Mouse (Mus musculus): Measurements from ENCODE around the gene Myo15b.

Gene Myo15b

DNA sequence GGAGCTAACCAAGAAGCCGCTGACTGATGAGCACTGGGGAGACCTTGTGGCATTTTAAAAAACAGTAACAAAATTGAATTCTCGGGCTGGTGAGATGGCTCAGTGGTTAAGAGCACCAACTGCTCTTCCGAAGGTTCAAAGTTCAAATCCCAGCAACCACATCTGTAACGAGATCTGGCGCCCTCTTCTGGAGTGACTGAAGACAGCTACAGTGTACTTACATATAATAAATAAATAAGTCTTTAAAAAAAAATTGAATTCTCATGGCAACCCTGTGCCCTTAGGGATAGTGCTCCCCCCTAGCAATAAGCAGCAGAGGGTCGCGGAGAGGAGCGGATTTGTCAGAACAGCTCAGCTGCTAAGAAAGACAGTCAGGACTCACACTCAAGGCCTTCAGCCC is 5.7 kb downstream of the Myo15b start:
- DNase-seq (ENCODE audit: low read depth, low spot score) = no peak

DNA sequence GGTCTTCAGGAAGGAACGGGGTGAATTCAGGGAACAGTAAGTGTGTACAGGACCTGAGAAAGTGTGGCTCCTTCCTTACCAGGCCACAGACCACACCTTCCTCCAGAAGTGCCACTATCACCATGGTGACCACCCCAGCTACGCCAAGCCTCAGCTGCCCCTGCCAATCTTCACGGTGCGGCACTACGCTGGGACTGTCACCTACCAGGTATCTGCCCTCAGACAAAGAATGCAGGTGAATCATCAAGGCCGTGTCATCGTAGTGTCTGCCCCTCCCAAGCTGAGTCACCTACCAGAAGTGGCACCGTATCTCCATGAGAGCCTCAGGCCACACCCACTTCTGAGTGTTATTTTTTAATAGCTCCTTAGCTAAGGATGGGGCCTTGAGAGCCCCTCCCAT is 11.2 kb downstream of the Myo15b start:
- DNase-seq (ENCODE audit: low read depth, low spot score) = no peak

DNA sequence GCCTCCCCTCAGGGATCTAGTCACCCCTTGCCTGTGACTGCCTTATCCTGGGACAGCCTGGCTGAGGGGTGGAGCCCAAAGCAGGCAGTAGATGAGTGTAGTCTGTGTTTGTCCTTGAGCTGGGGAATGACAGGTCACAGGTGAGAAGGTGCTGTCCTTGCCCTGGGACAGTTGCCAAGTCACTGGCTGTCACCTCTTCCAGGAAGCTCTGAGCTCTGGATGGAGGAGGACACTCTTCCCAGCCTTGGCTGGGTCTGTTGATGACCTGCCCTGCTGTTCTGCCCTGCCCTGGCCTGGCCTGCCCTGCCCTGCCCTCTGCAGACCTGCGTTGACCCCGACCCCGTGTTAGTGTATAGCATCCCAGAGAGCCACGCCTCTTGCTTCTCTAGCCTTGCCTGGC is 14.2 kb downstream of the Myo15b start:
- no peak for DNase-seq (ENCODE audit: low read depth, low spot score)

DNA sequence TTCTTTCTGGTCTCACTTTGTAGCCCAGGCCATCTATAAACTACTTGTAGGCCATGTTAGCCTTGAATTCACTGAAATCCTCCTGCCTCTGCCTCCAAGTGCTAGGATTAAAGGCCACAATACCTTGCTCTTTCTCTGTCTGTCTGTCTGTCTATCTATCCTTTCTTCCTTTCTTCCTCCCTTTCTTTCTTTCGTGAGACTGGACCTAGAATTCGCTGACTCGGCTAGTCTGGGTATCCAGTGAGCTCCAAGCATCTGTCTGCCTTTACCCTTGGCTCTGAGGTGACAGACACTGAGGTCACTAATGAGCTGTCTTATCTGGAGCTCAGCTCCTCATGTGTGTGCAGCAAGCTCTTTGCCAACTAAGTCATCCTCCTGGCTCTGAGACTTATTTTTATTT is 17.7 kb downstream of the Myo15b start:
- DNase-seq (ENCODE audit: low read depth, low spot score) = no peak

DNA sequence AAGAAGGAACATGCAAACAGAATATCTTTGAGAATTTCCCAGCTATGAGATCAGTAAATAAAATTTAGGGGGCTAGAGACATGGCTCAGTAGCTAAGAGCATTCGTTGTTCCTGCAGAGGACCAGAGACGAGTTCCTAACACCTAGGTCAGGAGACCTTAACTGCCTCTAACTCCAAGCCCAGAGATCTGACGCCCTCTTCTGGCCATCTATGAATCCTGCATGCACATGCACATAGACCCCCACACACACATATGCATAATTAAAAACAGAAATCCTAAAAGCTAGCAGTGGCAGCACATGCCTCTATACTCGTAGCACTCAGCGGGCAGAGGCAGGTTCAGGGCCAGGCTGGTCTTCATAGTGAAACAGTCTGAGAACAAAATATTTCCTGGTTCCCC is 18.2 kb downstream of the Myo15b start:
- DNase-seq (ENCODE audit: low read depth, low spot score) = no peak

DNA sequence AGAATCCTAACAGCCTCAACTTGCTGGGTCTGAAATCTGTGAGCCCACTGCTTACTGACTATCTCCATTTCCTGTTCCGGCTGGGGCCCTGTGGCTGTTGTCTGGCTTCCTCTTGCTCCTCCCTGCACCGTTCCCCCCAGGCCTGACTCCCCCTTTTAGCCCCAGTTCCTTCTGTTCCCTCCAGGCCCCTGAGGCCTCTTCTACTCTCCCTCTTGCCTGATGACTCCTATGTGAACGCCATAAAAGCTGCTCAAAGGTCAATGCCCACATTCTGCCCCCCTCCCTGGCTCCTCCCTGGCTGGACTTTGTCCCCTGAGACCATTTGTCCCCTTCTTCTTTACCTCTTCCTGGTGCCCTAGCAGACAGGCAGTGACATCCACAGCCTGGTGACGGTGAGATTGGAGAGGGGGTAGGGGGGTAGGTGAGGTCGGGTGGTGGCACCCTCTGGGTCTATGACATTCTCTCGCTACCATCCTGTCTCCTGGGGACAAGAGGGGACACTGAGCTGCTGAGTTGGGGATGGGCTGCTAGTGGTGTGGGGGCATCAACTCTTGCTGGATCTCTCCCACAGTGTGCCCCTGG is 19.1 kb downstream of the Myo15b start:
- no peak for DNase-seq (ENCODE audit: low read depth, low spot score)

DNA sequence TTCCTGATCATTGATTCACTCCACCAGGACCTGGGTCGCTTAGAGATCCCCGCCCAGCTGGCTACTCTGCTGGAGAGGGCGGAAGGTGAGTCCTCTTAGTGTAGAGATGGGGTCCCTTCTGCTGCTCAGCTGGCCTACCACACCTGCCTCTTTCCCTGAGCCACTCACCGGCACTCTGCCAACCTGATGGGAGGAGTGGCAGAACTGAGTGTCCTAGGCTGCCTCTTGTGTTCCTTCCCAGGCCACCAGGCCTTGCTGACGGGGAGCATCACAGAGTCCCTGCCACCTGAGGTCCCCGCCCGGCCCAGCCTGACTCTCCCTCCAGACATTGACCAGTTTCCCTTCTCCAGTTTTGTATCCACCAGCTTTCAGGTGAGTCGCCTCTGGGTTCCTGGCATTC is 19.9 kb downstream of the Myo15b start:
- no peak for DNase-seq (ENCODE audit: low read depth, low spot score)

DNA sequence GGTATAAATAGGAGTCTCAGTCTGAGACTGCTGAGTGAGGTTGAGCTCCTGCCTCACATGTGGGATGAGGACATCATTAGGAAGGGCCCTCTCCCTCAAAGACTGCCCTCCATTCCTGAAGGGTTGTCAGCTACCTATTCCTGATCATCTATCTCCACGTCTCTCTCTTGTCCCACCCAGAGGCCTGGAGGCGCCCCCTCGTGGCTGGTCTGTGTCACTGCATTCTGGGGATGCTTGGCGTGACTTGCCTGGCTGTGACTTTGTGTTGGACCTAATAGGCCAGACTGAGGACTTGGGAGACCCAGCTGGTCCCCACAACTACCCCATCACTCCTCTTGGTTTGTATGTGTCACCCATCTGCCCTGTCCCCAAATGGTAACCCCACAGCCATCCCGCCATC is 22.8 kb downstream of the Myo15b start:
- no peak for DNase-seq (ENCODE audit: low read depth, low spot score)

DNA sequence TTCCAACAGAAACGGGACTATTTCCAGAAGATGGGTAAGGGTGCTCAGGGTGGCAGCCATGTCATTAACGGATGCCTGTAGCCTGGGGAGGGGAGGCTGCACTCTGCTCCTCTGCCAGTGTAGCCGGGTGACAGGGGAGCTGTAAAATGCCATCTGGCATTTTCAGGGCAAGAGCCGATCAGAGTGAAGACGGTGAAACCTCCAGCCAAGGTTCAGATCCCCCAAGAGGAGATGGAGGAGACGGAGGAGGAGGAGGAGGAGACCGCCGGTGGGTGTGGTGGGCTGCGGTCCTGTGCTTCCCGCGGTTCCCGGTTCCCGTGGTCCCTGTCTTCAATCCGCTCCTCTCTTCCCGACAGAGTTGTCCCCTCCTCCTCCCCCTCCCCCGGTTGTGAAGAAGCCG is 25.0 kb downstream of the Myo15b start:
- no peak for DNase-seq (ENCODE audit: low read depth, low spot score)

DNA sequence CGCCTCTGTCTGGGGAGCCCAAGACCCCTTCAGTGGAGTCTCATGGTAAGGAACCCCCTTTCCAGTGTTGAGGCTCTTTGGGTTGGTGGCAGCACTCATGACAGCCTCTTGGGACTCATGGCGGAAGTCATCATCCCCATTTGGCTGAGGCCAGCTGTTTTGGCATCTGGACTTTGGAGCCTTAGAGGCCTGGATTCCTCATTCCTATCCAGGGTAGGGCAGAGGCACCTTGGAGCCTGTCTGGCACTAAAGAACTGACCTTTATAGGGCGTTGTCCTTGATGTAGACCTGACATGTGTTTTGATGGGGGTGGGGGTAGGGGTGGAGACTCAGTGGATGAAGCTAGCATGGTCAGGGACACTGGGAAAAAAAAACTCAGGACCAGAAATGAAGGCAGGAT is 26.2 kb downstream of the Myo15b start:
- no peak for DNase-seq (ENCODE audit: low read depth, low spot score)

DNA sequence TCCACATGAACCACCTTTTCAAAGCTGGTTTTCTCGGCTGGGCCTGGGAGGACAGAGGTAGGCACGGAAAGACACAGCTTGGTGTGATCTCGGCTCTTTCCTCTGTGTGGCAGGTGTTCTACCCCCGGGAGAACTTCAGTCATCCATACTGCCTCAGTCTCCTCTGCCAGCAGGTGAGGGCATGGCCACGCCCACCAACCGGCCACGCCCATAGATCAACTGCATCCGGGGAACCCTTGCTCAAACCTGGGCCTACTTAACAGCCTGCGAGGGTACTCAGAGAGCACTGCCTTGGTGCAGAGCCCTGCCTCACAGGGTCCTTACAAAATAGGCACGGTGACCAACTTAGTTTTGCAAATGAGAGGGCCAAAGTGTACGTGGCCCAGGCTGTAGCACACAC is 27.1 kb downstream of the Myo15b start:
- DNase-seq (ENCODE audit: low read depth, low spot score) = no peak

DNA sequence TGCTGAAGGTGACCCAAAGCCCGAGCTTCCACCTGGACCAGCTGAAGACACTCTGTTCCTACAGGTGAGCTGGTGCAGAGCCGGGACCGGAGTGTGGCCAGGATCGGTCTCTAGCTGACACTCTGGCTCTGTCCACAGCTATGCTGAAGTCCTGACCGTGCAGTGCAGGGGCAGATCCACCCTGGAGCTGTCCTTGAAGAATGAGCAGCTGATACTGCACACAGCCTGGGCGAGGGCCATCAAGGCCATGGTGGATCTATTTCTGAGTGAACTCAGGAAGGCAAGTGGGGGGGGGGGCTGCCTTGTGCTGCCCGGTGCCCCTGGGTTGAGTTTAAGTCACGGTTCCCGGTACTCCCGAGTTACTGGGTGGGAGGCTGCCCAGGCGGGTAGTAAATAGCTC is 28.2 kb downstream of the Myo15b start:
- DNase-seq (ENCODE audit: low read depth, low spot score) = no peak

DNA sequence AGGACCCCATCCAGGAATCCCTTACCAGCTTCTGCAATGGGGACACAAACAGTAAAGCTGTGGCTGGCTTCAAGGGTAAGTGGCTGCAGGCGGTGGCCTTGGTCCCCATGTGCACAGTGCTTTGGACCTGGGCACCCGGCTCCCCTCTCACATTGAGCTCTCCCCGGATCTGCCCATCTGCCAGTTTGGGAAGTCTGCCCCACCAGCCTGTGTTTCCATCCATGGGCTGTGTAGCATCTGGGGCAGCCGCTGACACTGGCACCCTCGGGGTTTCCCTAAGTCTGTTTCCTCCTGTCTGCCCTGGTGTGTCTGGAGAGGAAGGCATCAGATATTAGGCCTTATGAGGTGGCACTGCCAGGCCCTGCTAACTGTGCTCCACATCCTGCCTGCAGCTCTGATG is 29.8 kb downstream of the Myo15b start:
- DNase-seq (ENCODE audit: low read depth, low spot score) = no peak

DNA sequence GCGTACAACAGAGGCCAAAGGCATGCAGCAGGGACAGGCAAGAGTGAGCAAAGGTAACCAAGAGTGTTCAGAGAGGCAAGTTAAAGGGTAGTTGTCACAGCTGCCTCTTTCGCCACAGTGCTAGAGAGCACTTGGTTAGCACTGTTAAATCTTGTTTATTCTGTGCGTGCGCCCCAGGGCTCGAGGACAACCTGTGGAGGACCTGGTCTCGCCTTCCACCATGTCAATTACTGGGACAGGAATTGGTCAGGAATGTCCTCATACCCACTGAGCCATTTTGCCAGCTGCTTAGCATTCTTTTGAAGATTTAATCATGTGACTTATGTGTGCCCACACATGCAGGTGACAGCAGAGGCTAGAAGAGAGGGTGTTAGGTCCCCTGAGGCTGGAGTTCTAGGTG is 31.0 kb downstream of the Myo15b start:
- no peak for DNase-seq (ENCODE audit: low read depth, low spot score)

DNA sequence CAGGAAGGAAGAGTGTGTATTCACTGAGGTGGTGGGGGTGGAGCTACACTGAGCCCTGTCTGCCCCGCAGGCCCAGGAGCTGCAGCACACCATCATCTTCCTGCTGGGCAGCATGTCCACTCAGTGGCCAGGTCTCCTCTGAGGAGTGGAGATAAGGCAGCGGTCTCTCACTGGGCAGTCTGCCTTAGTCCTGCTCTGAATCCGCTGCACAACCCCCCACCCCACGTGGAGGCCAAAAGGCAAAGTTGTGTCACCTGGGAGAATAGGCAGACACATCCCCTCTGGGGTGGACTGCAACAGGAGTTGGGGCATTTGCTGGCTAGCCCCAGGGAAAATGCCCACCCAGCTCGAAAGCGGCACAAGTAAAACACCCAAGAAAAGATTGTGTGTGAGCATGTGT is 34.0 kb downstream of the Myo15b start:
- DNase-seq (ENCODE audit: low read depth, low spot score) = no peak

DNA sequence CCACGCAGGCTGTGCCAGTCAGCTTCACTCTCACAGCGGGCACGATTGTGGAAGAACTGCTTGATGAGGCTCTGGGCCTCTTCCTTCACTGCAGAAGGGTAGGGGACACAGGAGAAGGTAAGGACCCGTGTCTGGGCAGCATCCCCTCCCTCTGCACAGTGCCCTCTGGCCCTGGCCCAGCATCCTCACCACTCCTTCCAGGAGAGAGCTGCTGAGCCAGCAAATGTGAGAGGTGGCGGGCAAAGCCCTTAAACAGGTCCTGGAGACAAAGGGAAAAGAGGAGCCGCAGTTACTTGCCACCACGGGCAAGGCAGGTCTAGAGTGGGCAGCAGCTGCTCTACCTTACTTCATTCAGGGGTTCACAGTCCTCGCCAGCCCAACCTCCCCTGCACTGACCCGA is 34.9 kb downstream of the Myo15b start:
- no peak for DNase-seq (ENCODE audit: low read depth, low spot score)

DNA sequence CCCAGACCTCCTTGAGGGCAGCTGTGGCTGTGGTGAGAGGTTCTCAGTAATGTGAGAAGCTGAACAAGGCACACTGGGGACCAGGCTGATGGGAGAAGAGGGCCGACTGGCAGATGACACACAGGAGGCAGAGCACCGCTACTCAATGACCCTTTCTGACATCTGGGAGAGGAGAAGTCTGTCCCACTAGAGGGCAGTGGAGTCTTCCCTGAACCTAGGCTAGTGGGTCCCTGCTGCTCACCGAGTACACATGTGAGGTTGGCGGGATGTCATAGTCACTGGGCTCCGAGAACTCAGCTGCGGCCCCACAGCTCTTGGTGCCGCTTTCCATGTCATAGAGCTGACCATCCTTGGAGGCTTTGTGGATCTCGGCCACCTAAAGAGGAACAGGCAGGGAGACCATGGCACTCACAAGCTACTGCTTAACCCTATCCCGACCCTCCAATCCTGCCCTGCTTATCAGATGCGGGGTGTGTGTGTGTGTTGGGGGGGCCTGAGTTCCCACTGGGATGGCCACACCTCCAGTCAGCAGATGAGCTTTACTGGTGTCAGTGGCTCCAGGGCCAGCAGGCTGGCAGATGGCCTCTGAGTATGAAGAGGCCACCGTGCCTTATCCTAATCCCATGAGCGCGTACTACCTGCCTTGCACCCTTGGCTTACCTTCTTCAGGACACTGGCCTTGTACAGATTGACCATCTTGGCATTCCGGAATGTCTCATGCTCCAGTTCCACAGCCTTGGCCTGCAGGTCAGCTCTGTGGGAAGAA is 36.7 kb downstream of the Myo15b start:
- DNase-seq (ENCODE audit: low read depth, low spot score) = no peak

DNA sequence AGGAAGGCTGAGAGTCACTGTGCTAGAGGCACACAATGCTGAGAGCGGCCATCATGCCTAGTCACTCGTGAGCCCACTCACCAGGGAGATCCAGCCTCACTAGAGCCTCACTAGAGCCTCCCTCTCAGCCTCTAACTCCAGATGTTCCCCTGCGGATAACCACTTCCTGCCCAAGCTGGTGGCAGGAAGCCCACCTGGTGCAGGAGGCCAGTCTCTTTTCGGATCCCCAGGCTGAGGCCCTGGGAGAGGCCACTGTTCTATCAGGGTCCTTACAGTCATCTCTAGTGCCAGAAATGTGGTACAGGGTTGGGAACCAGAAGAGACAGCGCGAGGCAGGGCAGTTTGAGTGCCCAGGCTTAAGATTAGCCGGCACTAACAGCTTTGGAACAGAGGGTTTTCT is 40.2 kb downstream of the Myo15b start:
- DNase-seq (ENCODE audit: low read depth, low spot score) = no peak

DNA sequence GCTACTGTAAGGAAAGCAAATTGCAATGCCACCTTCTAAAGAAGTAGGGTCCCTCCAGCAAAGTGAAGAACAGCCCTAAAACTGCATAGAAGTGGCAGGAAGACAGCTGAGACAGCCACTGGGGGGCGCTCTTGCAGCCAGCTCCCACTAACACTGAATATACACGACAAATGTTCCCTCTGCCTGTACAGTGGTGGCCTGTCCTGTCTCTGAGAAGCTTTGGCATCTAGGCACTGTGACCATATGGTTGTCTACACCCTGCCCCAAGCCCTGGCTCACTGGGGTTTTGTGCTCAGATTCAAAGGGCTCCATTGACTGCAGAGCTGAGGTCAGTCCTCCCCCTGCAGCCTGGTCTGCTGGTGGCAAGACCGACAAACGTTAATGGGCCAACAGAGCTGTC is 40.7 kb downstream of the Myo15b start:
- no peak for DNase-seq (ENCODE audit: low read depth, low spot score)

DNA sequence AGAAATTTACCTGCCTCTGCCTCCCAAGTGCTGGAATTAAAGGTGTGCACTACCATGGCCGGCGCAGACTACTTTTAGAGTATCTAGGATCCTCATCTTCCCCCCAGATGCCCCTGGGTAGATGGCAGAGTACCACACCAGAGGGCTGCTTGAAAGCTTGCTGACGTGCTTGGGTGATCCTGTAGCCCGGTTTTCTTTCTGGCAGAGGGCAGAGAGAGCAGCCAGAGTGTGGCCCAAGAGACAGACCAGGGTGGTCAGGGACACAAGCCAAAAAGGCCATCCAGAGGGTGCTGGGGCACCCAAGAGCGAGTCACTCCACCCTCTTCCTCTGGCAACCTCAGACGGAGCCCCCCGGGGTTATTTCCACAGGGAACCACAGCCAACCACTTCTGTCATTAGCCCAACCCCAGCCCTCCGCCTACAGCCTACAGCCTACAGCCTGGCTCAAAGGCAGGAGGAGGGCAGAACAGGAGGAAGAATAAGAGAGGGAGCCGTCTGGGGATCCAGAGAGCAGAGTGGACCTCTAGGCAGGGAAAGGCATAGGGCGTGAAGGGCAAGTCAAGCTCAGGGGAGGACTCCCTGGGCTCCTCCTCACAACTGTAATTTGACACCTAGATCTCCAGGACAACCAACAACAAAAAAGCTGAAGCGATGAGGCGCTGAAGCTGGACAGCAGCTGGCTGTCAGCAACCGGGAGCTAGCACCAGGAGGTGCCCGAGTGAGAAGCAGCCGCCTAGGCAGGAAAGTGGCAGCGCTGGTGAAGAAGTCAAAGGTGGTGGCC is 41.5 kb downstream of the Myo15b start, which contains the start of gene Smim5:
Gene Smim5, plus strand, starts transcription at position 481 of the 781 bp plus-strand sequence.
- peak; percentile 69 for DNase-seq (ENCODE audit: low read depth, low spot score)

DNA sequence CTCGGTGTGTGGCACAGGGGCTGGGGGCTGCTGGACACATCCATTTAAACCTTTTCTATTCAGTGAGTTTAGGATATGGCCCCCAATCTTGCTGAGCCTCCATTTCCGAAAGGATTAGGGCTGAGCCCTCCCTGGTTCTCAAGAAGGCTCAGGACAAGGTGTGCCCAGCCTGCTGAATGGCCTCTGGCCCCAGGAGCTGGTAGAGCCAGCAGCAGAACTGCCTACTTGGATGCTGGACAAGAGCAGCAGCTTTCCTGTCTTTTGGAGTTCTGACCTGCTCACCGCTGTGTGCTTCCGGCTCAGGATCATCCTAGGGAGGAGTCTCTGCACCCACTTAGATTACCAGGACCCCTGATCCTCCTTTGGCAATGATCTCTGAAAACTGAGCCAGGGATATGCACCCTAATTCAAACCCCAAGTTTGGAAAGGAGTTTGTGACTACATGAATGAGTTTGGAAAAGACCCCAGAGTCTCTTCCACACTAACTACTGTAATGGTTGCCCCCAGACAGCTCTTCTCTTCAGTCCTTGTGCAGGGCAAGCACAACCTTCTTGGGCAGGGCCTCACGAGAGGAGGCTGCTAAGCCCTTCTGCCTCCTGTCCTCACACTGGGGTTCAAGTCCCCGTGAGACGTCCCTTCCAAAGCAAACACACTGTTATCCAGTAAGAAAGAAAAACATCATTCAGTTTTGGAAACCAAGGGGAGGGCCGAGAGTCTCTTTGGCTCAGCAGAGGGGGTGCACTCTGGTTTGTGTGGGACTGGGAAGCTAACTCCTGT is 42.5 kb downstream of the Myo15b start:
- DNase-seq (ENCODE audit: low read depth, low spot score) = no peak

Data from WW6 (cell line).